Mouse (Mus musculus) heart, postnatal 0 days (tissue): ENCODE results near the gene Upb1.

ENCODE experiments used
- CTCF ChIP-seq: IDR thresholded peaks from 2 replicates; pipeline ENCODE4 v1.5.1; 2016; ENCODE audit warnings: antibody characterized with exemption, control low read depth, low read depth
- EP300 ChIP-seq: IDR thresholded peaks from 2 replicates; pipeline ENCODE4 v1.6.1; 2016; ENCODE audit warnings: antibody characterized with exemption, low read depth

GRCm38 (mm10) chr10:75443017-75443416, 42.1 kb downstream of the Upb1 start:
- no peak for TF ChIP-seq CTCF
- TF ChIP-seq EP300 = no peak
